Mouse (Mus musculus) neural tube, embryonic 14.5 days (tissue): ENCODE measurements around the gene Rab12. TPM values are rescaled to one million over a fixed set of nuclear protein-coding genes. Genes with fewer than 3 reads are reported as not detected.
"Not testable (repeated sequence)": the region's sequence is repeated elsewhere in the genome, so short reads cannot be mapped to it uniquely, and the experiment has no call there.

Experiments used
- ATAC-seq: fragments of 200-750 bp; cut with Nextera tagmentation; 2 replicates; pipeline ENCODE4 v1.8.0; 2017; ENCODE audit warnings: low read depth, mild to moderate bottlenecking, moderate TSS enrichment, moderate library complexity
- H3K27ac ChIP-seq: fragments of 300-500 bp; sonication (generic); 2 replicates; pipeline ENCODE4 v1.5.1; 2014; ENCODE audit warnings: low read depth, mild to moderate bottlenecking, control low read depth, low read length, moderate library complexity, mixed read lengths
- H3K27me3 ChIP-seq: fragments of 300-500 bp; sonication (generic); 2 replicates; pipeline ENCODE4 v1.6.1; 2014; ENCODE audit warnings: low read length; ENCODE audit not compliant: control insufficient read depth, insufficient read depth
- H3K36me3 ChIP-seq: fragments of 300-500 bp; sonication (generic); 2 replicates; pipeline ENCODE4 v1.6.1; 2014; ENCODE audit warnings: low read length, mixed read lengths; ENCODE audit not compliant: control insufficient read depth, insufficient read depth
- H3K4me1 ChIP-seq: fragments of 300-500 bp; sonication (generic); 2 replicates; pipeline ENCODE4 v1.6.1; 2014; ENCODE audit warnings: low read length; ENCODE audit not compliant: control insufficient read depth, insufficient read depth
- H3K4me2 ChIP-seq: fragments of 300-500 bp; sonication (generic); 2 replicates; pipeline ENCODE4 v1.6.1; 2014; ENCODE audit warnings: mild to moderate bottlenecking, low read depth, low read length, control low read depth
- H3K4me3 ChIP-seq: fragments of 300-500 bp; sonication (generic); 2 replicates; pipeline ENCODE4 v1.5.1; 2014; ENCODE audit warnings: low read depth, low read length, control low read depth, mixed read lengths
- H3K9ac ChIP-seq: fragments of 300-500 bp; sonication (generic); replicated peaks from 2 replicates; pipeline ENCODE4 v1.6.1; 2014; ENCODE audit warnings: low read depth, mild to moderate bottlenecking, control low read depth, low read length, mixed read lengths
- H3K9me3 ChIP-seq: fragments of 300-500 bp; sonication (generic); 2 replicates; pipeline ENCODE4 v1.6.1; 2016; ENCODE audit warnings: low read length; ENCODE audit not compliant: control insufficient read depth
- WGBS: fragments of 180-500 bp; shearing (Covaris S2); extraction: QIAGEN DNeasy Blood & Tissue Kit; methylation state at CpG from one replicate; pipeline ENCODE4 v1.1.7; 2014; 5-methylcytosine and 5-hydroxymethylcytosine counted together
- polyA plus RNA-seq: library from polyadenylated mRNA; unstranded; fragments of >200 nt; fragmentation: Nextera tagmentation; extraction: Ambion mirVana; gene quantifications from 2 replicates; pipeline ENCODE4 v1.2.1, GENCODE M21; 2014

Rab12 gene
- polyA plus RNA-seq, 1 experiment from 2014 or later: 100 TPM

DNA sequence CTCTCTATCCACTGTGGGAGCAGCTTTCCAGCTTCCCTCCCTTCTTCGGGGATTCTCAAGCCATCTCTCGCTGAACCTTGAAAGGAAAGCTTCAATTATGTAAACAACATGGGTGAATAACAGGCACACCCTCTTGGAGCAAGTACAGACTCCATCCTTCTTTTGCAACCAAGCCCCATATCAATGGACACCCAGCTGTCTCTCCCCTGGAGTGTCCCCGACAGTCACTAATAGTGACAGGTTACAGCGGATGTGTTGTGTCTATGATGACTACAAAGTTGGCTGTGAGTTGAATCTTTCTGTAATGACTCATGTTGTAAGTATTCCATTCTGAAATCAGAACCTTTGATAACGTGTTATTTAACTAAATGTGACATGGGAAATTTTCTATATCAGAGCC is 3.9 kb upstream of the Rab12 start:
- no peak for ATAC-seq
- WGBS: 84% methylated on average over 5 of the region's 5 CpGs

DNA sequence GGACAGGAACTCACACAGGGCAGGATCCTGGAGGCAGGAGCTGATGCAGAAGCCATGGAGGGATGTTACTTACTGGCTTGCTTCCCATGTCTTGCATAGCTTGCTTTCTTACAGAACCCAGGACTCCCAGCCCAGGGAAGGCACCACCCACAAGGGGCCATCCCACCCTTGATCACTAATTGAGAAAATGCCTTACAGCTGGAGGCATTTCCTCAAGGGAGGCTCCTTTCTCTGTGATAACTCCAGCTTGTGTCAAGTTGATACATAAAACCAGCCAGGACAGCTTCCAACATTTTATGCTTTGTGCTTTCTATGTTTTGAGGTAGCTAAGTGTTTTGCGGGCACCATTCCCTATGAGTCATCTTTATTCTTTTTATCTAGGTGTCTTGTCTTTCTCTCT is 3.1 kb upstream of the Rab12 start:
- 100% methylated on average over 1 of the region's 1 CpGs for WGBS
- not testable (repeated sequence) for H3K9ac ChIP-seq, H3K4me3 ChIP-seq, H3K4me2 ChIP-seq, H3K36me3 ChIP-seq, H3K27ac ChIP-seq, H3K27me3 ChIP-seq, H3K9me3 ChIP-seq, H3K4me1 ChIP-seq, ATAC-seq

More for the DNA sequence above, 3.9 kb upstream of the Rab12 start:
- Histone ChIP-seq H3K4me2 (no peak overlapping the region), H3K27me3 (no peaks in the 10 kb centered on the region), H3K9me3 (no peaks in the 10 kb centered on the region), H3K4me3 (no peak overlapping the region), H3K4me1 (peaks cover under 1% of the 10 kb centered on the region), H3K9ac (no peak overlapping the region), H3K27ac (no peak overlapping the region), H3K36me3 (no peaks in the 10 kb centered on the region)

DNA sequence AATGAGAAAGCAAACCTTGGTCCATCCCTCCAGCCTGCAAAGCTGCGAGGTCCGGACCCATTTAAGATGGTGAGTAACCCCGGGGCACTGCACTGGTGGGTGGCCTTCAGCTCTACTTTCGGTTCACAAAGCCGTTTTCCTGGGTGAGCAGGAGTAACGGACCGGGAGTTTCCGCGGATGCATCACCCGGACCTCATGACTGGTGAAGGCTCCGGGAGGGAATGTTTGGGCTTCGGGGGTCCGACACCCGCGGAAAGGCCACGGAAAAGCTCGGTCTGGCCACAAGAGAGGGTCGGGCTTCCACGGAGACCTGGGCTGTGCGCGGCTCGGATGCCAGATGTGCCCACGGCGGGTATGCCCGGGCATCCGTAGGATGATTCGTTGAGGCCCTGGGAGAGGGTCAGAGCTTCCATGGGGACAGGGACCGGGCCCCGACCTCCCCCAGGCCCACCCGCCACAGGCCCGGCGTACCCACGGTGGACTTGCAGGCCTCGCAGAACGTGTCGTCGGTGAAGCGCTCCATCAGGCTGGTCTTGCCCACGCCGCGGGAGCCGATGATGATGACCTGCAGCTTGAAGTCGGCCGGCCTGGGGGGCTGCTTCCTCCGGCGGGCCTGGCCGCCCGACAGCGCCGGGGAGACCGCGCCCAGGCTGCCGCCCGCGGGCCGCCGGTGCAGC is 514 bp downstream of the Rab12 start:
- WGBS: 1% methylated on average over 53 of the region's 57 CpGs
- ATAC-seq: peak; percentile 79
- peaks cover 16% of the 10 kb centered on the region for H3K4me1 ChIP-seq

DNA sequence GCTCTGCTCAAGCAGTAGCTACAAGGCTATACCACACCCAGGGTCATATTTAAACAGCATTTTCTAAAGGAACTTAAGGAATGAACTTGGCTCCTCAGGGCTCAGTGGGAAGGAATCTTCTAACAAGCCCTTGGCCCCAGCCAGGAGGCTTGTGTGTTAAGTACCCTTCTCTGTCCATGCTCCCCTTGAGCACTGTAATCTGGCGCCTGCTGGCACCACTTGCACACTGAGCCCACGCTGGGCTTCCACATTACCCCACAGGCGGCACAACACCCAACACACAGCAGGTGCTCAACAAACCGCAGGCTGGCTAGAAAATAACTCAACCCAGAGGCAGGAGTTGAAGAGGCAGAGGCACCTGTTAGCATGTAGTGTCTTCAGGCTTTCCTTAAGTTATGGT is 2.6 kb downstream of the Rab12 start:
- ATAC-seq: no peak
- Histone ChIP-seq H3K4me1 (peaks cover 16% of the 10 kb centered on the region), H3K27ac (no peak overlapping the region), H3K9me3 (no peaks in the 10 kb centered on the region), H3K27me3 (no peaks in the 10 kb centered on the region), H3K9ac (no peak overlapping the region), H3K36me3 (no peaks in the 10 kb centered on the region), H3K4me2 (no peak overlapping the region), H3K4me3 (no peak overlapping the region)
- WGBS: 88% methylated on average over 4 of the region's 4 CpGs

More for the DNA sequence above, 514 bp downstream of the Rab12 start:
- Histone ChIP-seq H3K27me3 (no peaks in the 10 kb centered on the region), H3K4me2 (peak overlapping the region; percentile 82), H3K9me3 (no peaks in the 10 kb centered on the region), H3K27ac (peak overlapping the region; percentile 67), H3K36me3 (no peaks in the 10 kb centered on the region), H3K4me3 (peak overlapping the region; percentile 98), H3K9ac (peak overlapping the region; percentile 97)

DNA sequence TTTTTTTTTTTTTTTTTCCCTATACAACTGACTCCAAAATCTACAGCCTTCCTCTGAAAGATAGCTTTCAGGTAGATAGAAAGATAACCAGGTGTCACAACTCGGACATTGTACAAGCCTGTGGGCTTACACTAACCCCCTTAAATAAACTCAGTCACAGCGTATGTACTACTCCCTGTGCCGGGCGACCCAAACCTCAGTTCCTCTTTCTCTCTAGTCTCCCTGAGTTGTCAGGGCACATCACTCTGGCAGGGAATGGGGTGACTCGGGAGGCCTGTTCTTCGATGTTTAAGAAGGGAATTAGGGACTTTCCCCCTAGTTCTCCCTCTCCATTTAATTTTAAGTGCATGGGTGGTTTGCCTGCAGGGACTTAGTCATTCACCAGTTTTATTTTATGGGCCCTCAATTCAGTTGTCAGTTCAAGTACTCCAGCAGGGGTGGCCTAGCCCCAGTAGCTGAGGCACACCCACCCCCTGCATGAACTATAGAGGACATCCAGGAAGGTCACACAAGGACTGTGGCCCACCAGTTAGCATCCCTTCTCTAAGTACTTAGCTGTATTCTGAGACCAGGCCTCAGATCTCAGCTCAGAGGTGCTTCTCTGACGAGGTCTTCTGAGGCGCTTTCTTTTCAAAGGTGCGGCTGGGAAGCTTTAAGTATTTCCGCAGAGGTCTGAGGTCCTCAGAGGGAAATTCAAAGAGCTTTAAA is 5.1 kb downstream of the Rab12 start:
- H3K36me3 ChIP-seq: no peaks in the 10 kb centered on the region
- H3K9ac ChIP-seq: no peak overlapping the region
- H3K27me3 ChIP-seq: no peaks in the 10 kb centered on the region
- H3K27ac ChIP-seq: no peak overlapping the region
- H3K9me3 ChIP-seq: no peaks in the 10 kb centered on the region
- peaks cover 20% of the 10 kb centered on the region for H3K4me1 ChIP-seq
- no peak overlapping the region for H3K4me3 ChIP-seq
- H3K4me2 ChIP-seq: no peak overlapping the region
- ATAC-seq: no peak
- 75% methylated on average over 10 of the region's 10 CpGs for WGBS

DNA sequence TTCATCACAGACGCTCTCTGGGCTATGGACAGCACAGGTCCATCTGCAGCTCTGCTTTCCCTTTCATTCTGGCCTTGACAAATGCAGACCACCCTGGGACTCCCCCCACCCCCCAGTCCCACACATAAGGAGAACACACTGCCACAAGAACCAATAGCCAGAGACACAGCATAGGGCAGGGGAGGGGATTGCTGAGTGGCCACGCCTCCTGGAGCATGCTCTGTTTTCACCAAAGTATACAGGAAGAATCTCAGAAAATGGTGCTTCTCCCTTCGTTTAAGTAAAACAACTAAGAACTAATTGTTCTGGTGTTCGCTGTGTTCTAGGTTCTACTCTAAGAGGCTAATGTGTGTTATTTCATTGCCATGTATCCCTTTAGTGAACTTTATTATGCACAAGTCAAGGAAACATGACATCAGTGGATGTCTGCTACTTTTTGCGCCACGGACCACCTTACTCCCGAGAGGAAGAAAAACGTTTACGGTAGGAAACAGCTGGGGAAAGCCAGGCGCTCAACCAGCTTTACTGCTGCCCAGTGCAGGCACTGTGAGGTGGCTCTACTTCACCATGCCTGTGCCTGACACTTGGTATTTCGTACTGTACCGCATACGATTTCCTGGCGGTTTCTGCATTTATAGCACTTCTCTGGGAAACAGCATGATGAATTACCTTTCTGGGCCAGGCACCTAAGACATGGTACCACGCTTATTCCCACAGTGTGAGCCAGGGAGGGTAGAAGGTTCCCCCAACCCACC is 7.2 kb downstream of the Rab12 start:
- no peak for ATAC-seq

DNA sequence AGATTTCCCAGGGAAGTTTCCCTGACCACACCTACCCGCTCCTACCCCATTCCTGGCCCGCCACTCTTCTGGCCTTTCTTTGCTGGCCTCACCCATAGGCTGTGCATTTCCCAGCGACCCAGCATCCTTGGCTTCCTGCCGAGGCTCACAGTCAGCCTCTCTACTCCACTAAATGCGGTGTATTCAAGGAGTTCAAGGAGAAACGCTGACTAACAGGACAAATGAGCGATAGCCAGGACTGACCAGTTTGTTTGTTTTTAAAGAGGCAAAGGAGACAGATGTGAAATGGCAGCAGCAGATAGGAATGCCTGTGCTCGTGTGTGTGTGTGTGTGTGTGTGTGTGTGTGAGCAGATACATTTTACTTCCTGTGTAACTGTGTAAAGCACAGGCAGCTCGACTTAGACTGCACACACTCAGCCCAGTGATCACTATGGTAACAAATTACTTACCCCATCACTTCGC is 9.3 kb downstream of the Rab12 start:
- Histone ChIP-seq H3K4me2 (no peak overlapping the region), H3K4me1 (peaks cover 4% of the 10 kb centered on the region; the same call in 1 of the 2 replicates), H3K4me3 (no peak overlapping the region), H3K36me3 (peaks cover 6% of the 10 kb centered on the region), H3K9ac (no peak overlapping the region), H3K27ac (0 out of 2 replicates have a peak overlapping the region, but pooled peaks have one; percentile 18), H3K9me3 (no peaks in the 10 kb centered on the region), H3K27me3 (no peaks in the 10 kb centered on the region)
- WGBS: 43% methylated on average over 10 of the region's 10 CpGs
- peak; percentile 71; the same call in 1 of the 2 replicates for ATAC-seq

More for the DNA sequence above, 7.2 kb downstream of the Rab12 start:
- Histone ChIP-seq H3K9me3 (no peaks in the 10 kb centered on the region), H3K4me2 (no peak overlapping the region), H3K4me1 (peaks cover 11% of the 10 kb centered on the region), H3K27me3 (no peaks in the 10 kb centered on the region), H3K36me3 (no peaks in the 10 kb centered on the region; the same call in 1 of the 2 replicates), H3K4me3 (no peak overlapping the region), H3K27ac (no peak overlapping the region), H3K9ac (no peak overlapping the region)
- 74% methylated on average over 15 of the region's 15 CpGs for WGBS

DNA sequence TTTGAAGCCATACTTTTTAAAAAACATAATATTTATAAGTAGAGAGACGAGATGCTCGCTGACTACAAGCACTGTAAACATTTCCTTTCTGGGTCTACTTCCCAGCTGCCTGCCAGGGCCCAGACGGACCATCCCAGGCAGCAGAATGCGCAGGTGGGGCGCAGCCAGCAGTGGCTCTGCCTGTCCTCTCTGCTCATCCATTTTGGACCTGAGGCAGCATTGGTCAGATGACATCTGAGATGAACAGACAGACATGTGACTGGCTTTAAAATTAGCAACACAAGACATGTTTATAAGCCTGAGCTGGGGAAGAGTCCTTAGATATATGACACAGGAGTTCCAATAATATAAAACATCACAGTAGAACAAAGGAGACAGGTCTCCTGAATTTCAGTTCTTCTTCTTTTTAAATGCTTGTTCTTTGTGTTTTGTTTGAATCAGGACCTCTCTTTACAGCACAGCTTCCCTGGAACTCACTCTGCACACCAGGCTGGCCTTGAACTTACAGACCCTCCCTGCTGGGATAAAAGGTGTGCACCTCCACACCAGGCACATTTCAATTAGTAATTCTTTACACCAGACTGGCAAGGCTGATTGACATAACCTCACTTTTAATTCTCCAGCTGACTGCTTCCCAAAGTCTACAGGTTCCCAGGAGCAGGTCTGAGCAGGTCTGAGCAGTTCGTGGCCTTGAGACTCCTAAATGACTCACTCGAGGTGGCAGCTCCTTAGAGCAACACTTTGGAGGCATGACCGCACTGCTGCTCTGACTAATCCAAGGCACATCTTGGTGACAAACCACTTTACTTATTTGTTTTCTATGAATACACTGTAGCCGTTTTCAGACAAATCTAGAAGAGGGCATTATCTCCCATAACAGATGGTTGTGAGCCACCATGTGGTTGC is 12.2 kb downstream of the Rab12 start:
- Histone ChIP-seq H3K9ac (no peak overlapping the region), H3K27me3 (no peaks in the 10 kb centered on the region), H3K36me3 (peaks cover 22% of the 10 kb centered on the region), H3K4me2 (no peak overlapping the region), H3K9me3 (no peaks in the 10 kb centered on the region), H3K4me3 (no peak overlapping the region), H3K27ac (no peak overlapping the region), H3K4me1 (peaks cover 8% of the 10 kb centered on the region; the same call in 1 of the 2 replicates)
- ATAC-seq: no peak
- 90% methylated on average over 9 of the region's 9 CpGs for WGBS
